Mouse (Mus musculus) midbrain, embryonic 13.5 days (tissue): ENCODE measurements around the gene Il10rb. TPM values are rescaled to one million over a fixed set of nuclear protein-coding genes. Genes with fewer than 3 reads are reported as not detected.

ENCODE experiments used
- ATAC-seq: fragments of 200-750 bp; cut with Nextera tagmentation; 2 replicates; pipeline ENCODE4 v1.8.0; 2017; ENCODE audit warnings: mild to moderate bottlenecking, moderate TSS enrichment, moderate library complexity
- H3K27ac ChIP-seq: fragments of 300-500 bp; sonication (generic); 2 replicates; pipeline ENCODE4 v1.5.1; 2015; ENCODE audit warnings: inconsistent platforms, mild to moderate bottlenecking, moderate library complexity
- H3K27me3 ChIP-seq: fragments of 300-500 bp; sonication (generic); 2 replicates; pipeline ENCODE4 v1.6.1; 2015; ENCODE audit warnings: mild to moderate bottlenecking, inconsistent platforms
- H3K36me3 ChIP-seq: fragments of 300-500 bp; sonication (generic); 2 replicates; pipeline ENCODE4 v1.6.1; 2015; ENCODE audit warnings: mild to moderate bottlenecking, inconsistent platforms
- H3K4me1 ChIP-seq: fragments of 300-500 bp; sonication (generic); replicated peaks from 2 replicates; pipeline ENCODE4 v1.6.1; 2015; ENCODE audit warnings: inconsistent platforms
- H3K4me2 ChIP-seq: fragments of 300-500 bp; sonication (generic); replicated peaks from 2 replicates; pipeline ENCODE4 v1.6.1; 2015; ENCODE audit warnings: moderate library complexity, mild to moderate bottlenecking, inconsistent platforms
- H3K4me3 ChIP-seq: fragments of 300-500 bp; sonication (generic); replicated peaks from 2 replicates; pipeline ENCODE4 v1.5.1; 2015; ENCODE audit warnings: mild to moderate bottlenecking, inconsistent platforms
- H3K9ac ChIP-seq: fragments of 300-500 bp; sonication (generic); replicated peaks from 2 replicates; pipeline ENCODE4 v1.6.1; 2015; ENCODE audit warnings: mild to moderate bottlenecking, inconsistent platforms
- H3K9me3 ChIP-seq: fragments of 300-500 bp; sonication (generic); 2 replicates; pipeline ENCODE4 v1.6.1; 2016; ENCODE audit warnings: mild to moderate bottlenecking, inconsistent platforms
- WGBS: fragments of 180-500 bp; shearing (Covaris S2); methylation state at CpG from one replicate; pipeline ENCODE4 v1.1.7; 2015; 5-methylcytosine and 5-hydroxymethylcytosine counted together
- polyA plus RNA-seq: library from polyadenylated mRNA; unstranded; fragments of >200 nt; fragmentation: Nextera tagmentation; extraction: Ambion mirVana; gene quantifications from 2 replicates; pipeline ENCODE4 v1.2.1, GENCODE M21; 2015

Il10rb gene
- polyA plus RNA-seq, 1 experiment from 2014 or later = 7.1 TPM

GRCm38 (mm10) chr16:91385621-91386020 lies 20.3 kb upstream of the Il10rb start:
- Histone ChIP-seq H3K27me3 (no peaks in the 10 kb centered on the region), H3K4me1 (no peaks in the 10 kb centered on the region), H3K4me2 (no peak overlapping the region), H3K36me3 (peaks cover 27% of the 10 kb centered on the region), H3K27ac (no peak overlapping the region), H3K9ac (no peak overlapping the region), H3K9me3 (no peaks in the 10 kb centered on the region), H3K4me3 (no peak overlapping the region)
- no peak for ATAC-seq
- WGBS = 60% methylated on average over 10 of the region's 10 CpGs

GRCm38 (mm10) chr16:91386419-91387120 lies 19.4 kb upstream of the Il10rb start:
- ATAC-seq = no peak
- Histone ChIP-seq H3K4me2 (no peak overlapping the region), H3K27ac (no peak overlapping the region), H3K36me3 (peaks cover 27% of the 10 kb centered on the region), H3K27me3 (no peaks in the 10 kb centered on the region), H3K9me3 (no peaks in the 10 kb centered on the region), H3K4me3 (no peak overlapping the region), H3K4me1 (no peaks in the 10 kb centered on the region), H3K9ac (no peak overlapping the region)
- 92% methylated on average over 10 of the region's 10 CpGs for WGBS

- Histone ChIP-seq H3K4me3 (no peak overlapping the region), H3K27me3 (no peaks in the 10 kb centered on the region), H3K4me2 (no peak overlapping the region), H3K9me3 (no peaks in the 10 kb centered on the region), H3K36me3 (peaks cover 32% of the 10 kb centered on the region), H3K27ac (no peak overlapping the region), H3K4me1 (no peaks in the 10 kb centered on the region), H3K9ac (no peak overlapping the region)
- WGBS = 88% methylated on average over 3 of the region's 3 CpGs
- no peak for ATAC-seq
These were observed 18.9 kb upstream of the Il10rb start for GRCm38 (mm10) chr16:91387121-91387486.

- H3K27ac ChIP-seq = no peak overlapping the region
These were observed 15.9 kb upstream of the Il10rb start for GRCm38 (mm10) chr16:91390100-91390499.

GRCm38 (mm10) chr16:91391421-91391820 lies 14.5 kb upstream of the Il10rb start, which contains the start of gene Gm21970:
TSS of gene Gm21970 (plus strand) at chr16:91391721.
- H3K4me1 ChIP-seq = no peaks in the 10 kb centered on the region
- ATAC-seq = no peak
- H3K4me2 ChIP-seq = no peak within 1 kb of the TSS
- 81% methylated on average over 5 of the region's 5 CpGs for WGBS
- H3K27ac ChIP-seq = no peak within 1 kb of the TSS
- H3K4me3 ChIP-seq = no peak within 1 kb of the TSS
- H3K36me3 ChIP-seq = peaks cover 67% of the 10 kb centered on the region
- H3K27me3 ChIP-seq = no peaks in the 10 kb centered on the region
- no peak within 1 kb of the TSS for H3K9ac ChIP-seq
- no peaks in the 10 kb centered on the region for H3K9me3 ChIP-seq

More at GRCm38 (mm10) chr16:91390100-91390499, 15.9 kb upstream of the Il10rb start:
- Histone ChIP-seq H3K4me2 (no peak overlapping the region), H3K4me1 (no peaks in the 10 kb centered on the region), H3K36me3 (peaks cover 57% of the 10 kb centered on the region), H3K9ac (no peak overlapping the region), H3K4me3 (no peak overlapping the region), H3K9me3 (no peaks in the 10 kb centered on the region), H3K27me3 (no peaks in the 10 kb centered on the region)
- 86% methylated on average over 4 of the region's 4 CpGs for WGBS
- ATAC-seq = no peak

- no peaks in the 10 kb centered on the region for H3K27me3 ChIP-seq
- H3K4me2 ChIP-seq = no peak overlapping the region
- H3K36me3 ChIP-seq = peaks cover 48% of the 10 kb centered on the region
- no peaks in the 10 kb centered on the region for H3K4me1 ChIP-seq
- H3K27ac ChIP-seq = no peak overlapping the region
- no peak overlapping the region for H3K9ac ChIP-seq
- H3K9me3 ChIP-seq = no peaks in the 10 kb centered on the region
- no peak for ATAC-seq
- no peak overlapping the region for H3K4me3 ChIP-seq
- 81% methylated on average over 4 of the region's 4 CpGs for WGBS
These were observed 11.0 kb upstream of the Il10rb start for GRCm38 (mm10) chr16:91394826-91395410.

GRCm38 (mm10) chr16:91395633-91396392 lies 10.2 kb upstream of the Il10rb start:
- peaks cover 48% of the 10 kb centered on the region for H3K36me3 ChIP-seq
- ATAC-seq = no peak
- H3K4me1 ChIP-seq = no peaks in the 10 kb centered on the region
- no peaks in the 10 kb centered on the region for H3K9me3 ChIP-seq
- H3K4me2 ChIP-seq = no peak overlapping the region
- no peaks in the 10 kb centered on the region for H3K27me3 ChIP-seq
- H3K9ac ChIP-seq = no peak overlapping the region
- no peak overlapping the region for H3K27ac ChIP-seq
- WGBS = 44% methylated on average over 8 of the region's 8 CpGs
- H3K4me3 ChIP-seq = no peak overlapping the region

GRCm38 (mm10) chr16:91396844-91397537 lies 9.0 kb upstream of the Il10rb start:
- no peak overlapping the region for H3K4me3 ChIP-seq
- H3K36me3 ChIP-seq = peaks cover 44% of the 10 kb centered on the region
- H3K9ac ChIP-seq = no peak overlapping the region
- no peaks in the 10 kb centered on the region for H3K9me3 ChIP-seq
- H3K27ac ChIP-seq = no peak overlapping the region
- ATAC-seq = no peak
- H3K4me1 ChIP-seq = no peaks in the 10 kb centered on the region
- H3K4me2 ChIP-seq = no peak overlapping the region
- H3K27me3 ChIP-seq = no peaks in the 10 kb centered on the region
- 67% methylated on average over 10 of the region's 10 CpGs for WGBS

GRCm38 (mm10) chr16:91398030-91398429 lies 7.9 kb upstream of the Il10rb start:
- no peak overlapping the region for H3K4me3 ChIP-seq
- H3K4me1 ChIP-seq = no peaks in the 10 kb centered on the region
- no peak overlapping the region for H3K27ac ChIP-seq
- no peak overlapping the region for H3K4me2 ChIP-seq
- no peak overlapping the region for H3K9ac ChIP-seq
- H3K36me3 ChIP-seq = peaks cover 34% of the 10 kb centered on the region
- WGBS = 92% methylated on average over 12 of the region's 12 CpGs
- no peaks in the 10 kb centered on the region for H3K27me3 ChIP-seq
- no peak for ATAC-seq
- H3K9me3 ChIP-seq = no peaks in the 10 kb centered on the region

GRCm38 (mm10) chr16:91398944-91399343 lies 7.0 kb upstream of the Il10rb start:
- H3K4me3 ChIP-seq = no peak overlapping the region
- WGBS = 91% methylated on average over 7 of the region's 7 CpGs

GRCm38 (mm10) chr16:91401569-91402165 lies 4.3 kb upstream of the Il10rb start:
- WGBS = 88% methylated on average over 6 of the region's 6 CpGs
- Histone ChIP-seq H3K9me3 (no peaks in the 10 kb centered on the region), H3K4me1 (peaks cover 9% of the 10 kb centered on the region), H3K27ac (no peak overlapping the region), H3K4me2 (no peak overlapping the region), H3K4me3 (no peak overlapping the region), H3K27me3 (0 out of 2 replicates have a peak, but pooled peaks cover 4% of the 10 kb centered on the region), H3K36me3 (peaks cover 15% of the 10 kb centered on the region), H3K9ac (no peak overlapping the region)
- ATAC-seq = no peak

More at GRCm38 (mm10) chr16:91398944-91399343, 7.0 kb upstream of the Il10rb start:
- Histone ChIP-seq H3K4me1 (no peaks in the 10 kb centered on the region), H3K27me3 (no peaks in the 10 kb centered on the region), H3K9me3 (no peaks in the 10 kb centered on the region), H3K4me2 (no peak overlapping the region), H3K27ac (no peak overlapping the region), H3K9ac (no peak overlapping the region), H3K36me3 (peaks cover 31% of the 10 kb centered on the region)
- ATAC-seq = no peak
